Mouse (Mus musculus) liver, embryonic 14.5 days (tissue): ENCODE measurements around the gene Ccdc167. TPM values are rescaled to one million over a fixed set of nuclear protein-coding genes. Genes with fewer than 3 reads are reported as not detected.
A peak's percentile ranks its signal among the peaks of the same experiment; 100 is the strongest.

Source experiments
- ATAC-seq: fragments of 200-750 bp; cut with Nextera tagmentation; 2 replicates; pipeline ENCODE4 v1.8.0; 2017; ENCODE audit warnings: moderate number of reproducible peaks, mild to moderate bottlenecking, moderate library complexity; ENCODE audit not compliant: insufficient read depth
- DNase-seq, 3 experiments: peaks; one replicate each; pipeline ENCODE4 v3.0.0-alpha.2; 2012 to 2013; ENCODE audit warnings: low read depth in 3 of 3, low spot score in 3 of 3
- H3K27ac ChIP-seq: fragments of 300-500 bp; sonication (generic); 2 replicates; pipeline ENCODE4 v1.5.1; 2014; ENCODE audit warnings: moderate library complexity, mild to moderate bottlenecking, control low read depth, inconsistent platforms
- H3K27me3 ChIP-seq: fragments of 300-500 bp; sonication (generic); 2 replicates; pipeline ENCODE4 v1.6.1; 2014; ENCODE audit warnings: mild to moderate bottlenecking, low read length, moderate library complexity; ENCODE audit not compliant: control insufficient read depth, insufficient read depth
- H3K36me3 ChIP-seq: fragments of 300-500 bp; sonication (generic); replicated peaks from 2 replicates; pipeline ENCODE4 v1.6.1; 2014; ENCODE audit warnings: low read depth; ENCODE audit not compliant: control insufficient read depth, insufficient read depth
- H3K4me1 ChIP-seq, 2 experiments: fragments of 200-500 bp in 1 of 2; fragments of 300-500 bp in 1 of 2; sonication (generic) in 1 of 2; replicated peaks; 2 replicates each; pipeline ENCODE4 v1.6.1; 2012 to 2014; ENCODE audit warnings: antibody characterized with exemption in 1 of 2, inconsistent platforms in 1 of 2, low read length in 1 of 2; ENCODE audit not compliant: control insufficient read depth in 2 of 2, insufficient read depth in 2 of 2
- H3K4me2 ChIP-seq: fragments of 300-500 bp; sonication (generic); 2 replicates; pipeline ENCODE4 v1.6.1; 2014; ENCODE audit warnings: low read depth, mild to moderate bottlenecking, control low read depth, moderate library complexity
- H3K4me3 ChIP-seq, 2 experiments: fragments of 200-500 bp in 1 of 2; fragments of 300-500 bp in 1 of 2; sonication (generic) in 1 of 2; 2 replicates each; pipeline ENCODE4 v1.5.1; 2012 to 2014; ENCODE audit warnings: low read depth in 2 of 2, low read length in 2 of 2, mild to moderate bottlenecking in 2 of 2, control low read depth in 1 of 2, inconsistent platforms in 1 of 2, moderate library complexity in 1 of 2; ENCODE audit not compliant: insufficient read depth in 1 of 2
- H3K9ac ChIP-seq: fragments of 300-500 bp; sonication (generic); replicated peaks from 2 replicates; pipeline ENCODE4 v1.6.1; 2014; ENCODE audit warnings: mild to moderate bottlenecking, control low read depth, moderate library complexity
- H3K9me3 ChIP-seq: fragments of 300-500 bp; sonication (generic); 2 replicates; pipeline ENCODE4 v1.6.1; 2016; ENCODE audit warnings: low read length, mixed read lengths; ENCODE audit not compliant: control insufficient read depth
- CTCF ChIP-seq: IDR thresholded peaks from 2 replicates; pipeline ENCODE4 v1.5.1; 2016; ENCODE audit warnings: antibody characterized with exemption, low read depth, control low read depth
- EP300 ChIP-seq: IDR thresholded peaks from 2 replicates; pipeline ENCODE4 v1.6.1; 2016; ENCODE audit warnings: antibody characterized with exemption, low read depth
- WGBS: fragments of 180-500 bp; shearing (Covaris S2); extraction: QIAGEN DNeasy Blood & Tissue Kit; methylation state at CpG from one replicate; pipeline ENCODE4 v1.1.7; 2014; ENCODE audit not compliant: insufficient replicate concordance; 5-methylcytosine and 5-hydroxymethylcytosine counted together
- polyA plus RNA-seq, 2 experiments: library from polyadenylated mRNA; depleted of rRNA in 1 of 2; stranded (reverse) in 1 of 2; unstranded in 1 of 2; fragments of >200 nt; fragmentation: Nextera tagmentation in 1 of 2; extraction: Ambion mirVana in 1 of 2; gene quantifications; 2 replicates each; pipeline versions ENCODE4 v1.2.1 to v1.2.3; 2012 to 2014

Ccdc167 gene
- polyA plus RNA-seq, 2 experiments: 7.6 to 10.1 TPM

- H3K9me3 ChIP-seq: no peaks in the 10 kb centered on the region
- H3K9ac ChIP-seq: 0 out of 2 replicates have a peak overlapping the region, but pooled peaks have one; percentile 99
- no peak for DNase-seq
- no peak overlapping the region for H3K27ac ChIP-seq
- H3K4me2 ChIP-seq: peak overlapping the region; percentile 95
- H3K27me3 ChIP-seq: no peaks in the 10 kb centered on the region
- peaks cover 19 to 27% of the 10 kb centered on the region in 2 experiments for H3K4me1 ChIP-seq
- no peak for TF ChIP-seq CTCF
- ATAC-seq: no peak
- 80% methylated on average over 6 of the region's 6 CpGs for WGBS
- peaks cover 33% of the 10 kb centered on the region for H3K36me3 ChIP-seq
- peak overlapping the region in 1 of 2 experiments; percentile 98; a peak in 2 of 4 replicates for H3K4me3 ChIP-seq
Measured at GRCm38 (mm10) chr17:29662145-29662544, 54.7 kb downstream of the Ccdc167 start.

GRCm38 (mm10) chr17:29660762-29661391 is 56.0 kb downstream of the Ccdc167 start:
- Histone ChIP-seq H3K4me3 (peak overlapping the region; percentile 84 to 98), H3K4me2 (peak overlapping the region; percentile 95), H3K27me3 (no peaks in the 10 kb centered on the region), H3K4me1 (peaks cover 19 to 27% of the 10 kb centered on the region in 2 experiments), H3K9ac (peak overlapping the region; percentile 99), H3K27ac (peak overlapping the region; percentile 98), H3K36me3 (peaks cover 23% of the 10 kb centered on the region), H3K9me3 (no peaks in the 10 kb centered on the region)
- peak in 1 of 3 experiments; percentile 19 for DNase-seq
- TF ChIP-seq EP300 (no peak), CTCF (0 out of 2 replicates have a peak, but pooled peaks have one; percentile 7)
- under 1% methylated on average over 41 of the region's 41 CpGs for WGBS
- ATAC-seq: peak; percentile 62

- peak; percentile 88 to 92 (median 90) for DNase-seq
- Histone ChIP-seq H3K27ac (peak within 1 kb of the TSS; percentile 98), H3K4me1 (peaks cover 19 to 27% of the 10 kb centered on the region in 2 experiments), H3K4me2 (peak within 1 kb of the TSS; percentile 95), H3K9ac (peak within 1 kb of the TSS; percentile 99), H3K27me3 (no peaks in the 10 kb centered on the region), H3K36me3 (peaks cover 20% of the 10 kb centered on the region), H3K4me3 (peak within 1 kb of the TSS; percentile 84 to 98), H3K9me3 (no peaks in the 10 kb centered on the region)
- 1% methylated on average over 41 of the region's 41 CpGs for WGBS
- TF ChIP-seq EP300: 0 out of 2 replicates have a peak, but pooled peaks have one; percentile 29
- TF ChIP-seq CTCF: no peak
- peak; percentile 91 for ATAC-seq
Measured at GRCm38 (mm10) chr17:29660076-29660761, 56.6 kb downstream of the Ccdc167 start, which contains the start of gene Cmtr1. Gene Cmtr1 (plus strand): TSS chr17:29660595.

GRCm38 (mm10) chr17:29658249-29658648 is 58.6 kb downstream of the Ccdc167 start:
- peaks cover 18% of the 10 kb centered on the region for H3K36me3 ChIP-seq
- peak overlapping the region; percentile 98 for H3K27ac ChIP-seq
- 16% methylated on average over 2 of the region's 2 CpGs for WGBS
- H3K9me3 ChIP-seq: no peaks in the 10 kb centered on the region
- TF ChIP-seq EP300 (peak; percentile 96), CTCF (no peak)
- H3K4me2 ChIP-seq: peak overlapping the region; percentile 82
- H3K9ac ChIP-seq: peak overlapping the region; percentile 86
- H3K27me3 ChIP-seq: no peaks in the 10 kb centered on the region
- DNase-seq (peak; percentile 79 to 83 (median 80)), ATAC-seq (peak; percentile 79)
- peaks cover 19 to 27% of the 10 kb centered on the region in 2 experiments for H3K4me1 ChIP-seq
- H3K4me3 ChIP-seq: peak overlapping the region; percentile 59 to 93

GRCm38 (mm10) chr17:29642219-29642618 is 74.6 kb downstream of the Ccdc167 start:
- H3K27me3 ChIP-seq: no peaks in the 10 kb centered on the region
- TF ChIP-seq CTCF: no peak
- ATAC-seq (no peak), DNase-seq (no peak)
- peaks cover 31% of the 10 kb centered on the region for H3K36me3 ChIP-seq
- H3K4me3 ChIP-seq: no peak overlapping the region
- no peak overlapping the region for H3K27ac ChIP-seq
- H3K9ac ChIP-seq: no peak overlapping the region
- H3K4me1 ChIP-seq: peaks cover 12 to 14% of the 10 kb centered on the region in 2 experiments
- no peaks in the 10 kb centered on the region for H3K9me3 ChIP-seq
- WGBS: 74% methylated on average over 3 of the region's 3 CpGs
- no peak overlapping the region for H3K4me2 ChIP-seq
